Mouse (Mus musculus): ENCODE measurements around the gene Fkbp5.

GRCm38 (mm10) chr17:28537881-28538280, 20.6 kb upstream of the Fkbp5 start:
- TF ChIP-seq CTCF (IDR thresholded peaks at IDR 0.05; ENCODE audit: low read depth, low read length): 0 out of 2 replicates have a peak, but pooled peaks have one; percentile 8
- TF ChIP-seq POLR2A (IDR thresholded peaks at IDR 0.05; ENCODE audit: extremely low read depth, insufficient read depth, low read length): no peak

All from liver, adult 2 months (tissue).